Mouse (Mus musculus) left cerebral cortex, adult 11 months (tissue): ENCODE data around the gene Arhgap23.
A peak's percentile ranks its signal among the peaks of the same experiment; 100 is the strongest.

Experiments
- DNase-seq: peaks from one replicate; pipeline ENCODE4 v3.0.0; 2022; ENCODE audit warnings: low spot score

The Arhgap23 gene

DNA sequence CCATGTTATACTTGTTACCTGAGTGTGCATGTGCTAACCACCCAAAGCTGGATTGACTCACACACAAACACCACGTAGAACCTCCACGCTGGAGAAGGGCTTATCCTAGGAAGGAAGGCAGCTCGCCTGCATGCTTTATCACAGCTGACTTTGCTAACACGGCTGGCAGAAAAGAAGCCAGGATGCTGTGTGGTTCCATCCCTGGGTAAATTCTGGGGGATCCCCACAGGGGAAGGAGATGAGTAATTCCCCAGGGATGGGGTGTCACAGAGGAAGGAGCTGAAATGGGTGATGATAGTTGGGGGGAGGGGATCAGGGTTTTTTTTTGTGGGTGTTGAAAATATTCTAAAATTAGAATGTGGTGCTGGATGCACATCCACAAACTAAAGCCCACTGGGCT, 90.5 kb downstream of the Arhgap23 start:
- no peak for DNase-seq

DNA sequence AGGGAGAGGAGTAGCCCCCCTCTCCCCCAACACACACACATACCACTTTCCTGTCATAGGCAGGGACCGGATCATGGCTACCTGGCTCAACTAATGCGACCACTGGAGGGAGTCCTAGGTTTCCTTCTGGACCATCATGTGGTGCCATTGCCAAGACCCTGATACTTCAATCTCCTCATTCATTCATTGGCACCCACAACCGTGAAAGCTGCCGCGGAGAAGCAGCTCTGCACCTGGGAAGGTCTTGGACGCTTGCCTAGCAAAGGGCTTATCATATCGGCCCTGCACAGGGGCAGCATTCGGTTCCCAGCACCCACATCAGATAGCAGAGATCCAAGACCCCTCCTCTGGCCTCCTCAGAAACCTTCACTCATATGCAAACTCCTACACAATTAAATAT, 91.0 kb downstream of the Arhgap23 start:
- no peak for DNase-seq

DNA sequence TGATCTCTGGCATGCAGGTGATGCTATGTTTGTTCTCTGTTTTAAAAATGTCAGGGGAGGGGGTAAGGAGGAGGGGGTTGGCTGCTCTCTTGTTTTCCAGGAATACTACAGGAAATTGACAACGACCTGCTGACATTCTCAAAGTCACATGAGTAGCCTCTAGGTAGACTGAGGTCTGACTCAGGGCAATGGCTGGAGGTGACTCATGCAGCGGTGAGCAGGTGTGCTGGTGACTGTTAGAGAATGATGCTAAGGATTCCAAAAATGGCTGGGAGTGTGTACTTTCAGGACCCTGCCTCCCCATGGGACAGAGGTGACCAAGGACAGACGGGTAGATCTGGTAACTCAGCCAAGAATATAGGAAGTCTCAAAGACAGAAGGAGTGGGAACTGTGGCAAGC, 92.9 kb downstream of the Arhgap23 start:
- no peak for DNase-seq

DNA sequence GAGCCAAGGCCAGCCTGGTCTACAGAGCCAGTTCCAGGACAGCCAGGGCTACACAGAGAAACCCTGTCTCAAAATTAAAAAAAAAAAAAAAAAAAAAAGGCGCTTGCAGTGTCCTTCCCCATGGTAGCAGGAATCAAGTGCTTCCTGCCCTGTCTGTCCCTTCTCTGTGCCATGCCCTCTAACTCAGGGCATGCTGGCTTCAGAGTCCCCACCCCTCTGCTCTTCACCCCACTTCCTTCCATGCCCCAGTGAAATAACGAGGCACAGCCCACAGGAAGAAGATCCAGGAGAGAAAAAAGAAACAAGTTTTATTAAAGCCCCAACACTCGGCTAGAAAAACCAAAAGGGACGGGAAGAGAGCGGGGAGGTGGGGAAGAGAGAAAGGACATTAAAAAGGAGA, 93.7 kb downstream of the Arhgap23 start:
- DNase-seq: no peak

DNA sequence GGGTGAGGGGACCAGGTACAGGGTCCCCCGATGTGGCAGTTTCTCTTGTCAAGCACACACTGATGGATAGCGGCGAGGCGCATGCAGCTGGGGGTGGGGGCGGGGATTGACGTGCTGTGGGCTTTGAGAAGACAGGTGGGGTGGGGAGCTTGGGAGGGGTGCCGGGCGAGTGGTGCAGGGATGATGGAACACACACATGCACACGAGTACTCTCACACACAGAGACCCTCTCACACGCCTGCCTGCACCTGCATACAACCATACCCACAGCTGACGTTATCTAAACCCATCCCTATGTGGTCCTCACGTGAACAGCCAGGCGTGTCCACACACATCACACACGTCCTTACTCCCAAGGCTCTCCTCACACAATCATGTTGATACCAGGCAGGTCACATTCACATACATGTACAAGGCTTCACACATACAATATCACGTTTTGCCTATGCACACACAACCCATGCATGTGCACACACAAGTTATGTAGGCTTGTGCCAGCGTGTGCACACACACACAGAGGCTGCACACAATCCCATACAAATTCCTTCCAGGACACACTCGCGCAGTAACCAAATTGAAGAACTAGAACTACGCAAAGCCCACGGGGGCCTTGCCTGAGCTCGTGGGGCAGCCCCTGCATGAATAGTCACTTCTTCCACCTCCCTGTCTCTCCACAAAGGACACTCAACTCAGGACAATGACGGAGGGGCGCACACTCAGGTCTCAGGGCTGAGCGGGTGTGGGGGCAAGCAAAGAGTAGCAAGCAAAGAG, 94.6 kb downstream of the Arhgap23 start:
- DNase-seq: no peak

DNA sequence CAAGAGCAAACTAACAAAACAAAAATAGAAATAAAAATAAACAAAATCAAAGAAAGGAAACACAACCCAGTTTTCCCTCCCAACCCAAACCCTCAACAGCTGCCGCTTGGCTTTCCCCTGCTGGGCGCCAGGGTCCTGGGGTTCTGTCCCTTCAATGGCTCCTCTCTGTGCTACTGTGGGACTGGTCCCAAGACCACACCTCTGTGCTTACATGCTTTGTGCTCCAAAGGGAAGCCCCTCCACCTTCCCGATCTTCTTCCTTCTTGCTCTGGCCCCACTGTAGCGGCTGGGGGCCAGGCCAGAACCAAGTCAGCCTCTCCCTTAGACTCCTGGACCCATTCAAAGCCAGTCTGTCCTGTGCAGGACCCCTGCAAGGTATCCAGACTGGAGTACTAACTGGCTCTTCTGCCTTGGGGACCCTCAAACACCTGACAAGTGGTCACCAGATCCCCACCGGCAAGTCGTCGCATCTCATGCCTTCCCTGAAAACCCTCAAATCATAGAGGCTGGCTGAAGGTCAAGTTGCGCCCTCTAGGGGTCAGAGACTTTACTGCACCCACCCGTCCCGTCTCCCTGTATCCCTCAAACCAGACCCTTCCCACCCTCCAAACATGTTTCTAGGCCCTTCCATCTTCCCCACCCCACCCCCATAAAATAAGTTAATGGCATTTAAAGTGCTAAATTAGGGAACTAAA, 95.8 kb downstream of the Arhgap23 start:
- DNase-seq: no peak

DNA sequence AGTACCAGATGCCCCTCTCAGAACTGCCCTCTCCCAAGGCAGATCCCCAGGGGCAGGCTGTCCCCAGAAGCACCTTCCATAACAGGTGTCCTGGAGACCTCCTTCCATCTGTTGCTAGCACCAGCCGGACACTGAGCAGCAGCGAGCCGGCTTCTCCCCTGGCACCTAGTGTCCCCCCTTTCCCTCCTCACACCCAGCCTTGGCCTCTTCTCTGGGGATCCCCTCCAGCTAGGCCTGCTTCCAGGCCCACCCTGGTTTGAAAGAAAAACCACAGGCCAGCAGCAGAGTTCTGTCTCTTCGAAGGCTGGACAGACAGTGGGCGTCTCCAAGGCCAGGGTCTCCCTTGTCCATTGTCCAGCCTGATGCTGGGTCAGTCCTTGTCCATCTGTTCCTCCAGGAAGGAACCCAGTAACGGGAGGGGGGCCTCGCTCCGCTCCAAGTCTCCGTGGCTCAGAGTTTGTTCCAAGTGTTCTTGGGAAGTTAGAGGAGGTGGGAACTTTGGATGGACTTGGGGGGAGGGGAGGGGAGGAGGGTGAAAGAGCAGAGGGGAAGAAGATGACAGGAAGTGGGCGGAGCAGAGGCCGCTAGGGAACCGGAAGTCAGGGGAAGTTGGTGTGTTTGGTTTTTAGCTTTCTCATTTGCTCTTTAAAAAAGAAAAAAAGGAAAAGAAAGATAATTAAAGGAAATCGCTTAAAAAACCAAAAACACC, 96.5 kb downstream of the Arhgap23 start:
- DNase-seq: no peak

DNA sequence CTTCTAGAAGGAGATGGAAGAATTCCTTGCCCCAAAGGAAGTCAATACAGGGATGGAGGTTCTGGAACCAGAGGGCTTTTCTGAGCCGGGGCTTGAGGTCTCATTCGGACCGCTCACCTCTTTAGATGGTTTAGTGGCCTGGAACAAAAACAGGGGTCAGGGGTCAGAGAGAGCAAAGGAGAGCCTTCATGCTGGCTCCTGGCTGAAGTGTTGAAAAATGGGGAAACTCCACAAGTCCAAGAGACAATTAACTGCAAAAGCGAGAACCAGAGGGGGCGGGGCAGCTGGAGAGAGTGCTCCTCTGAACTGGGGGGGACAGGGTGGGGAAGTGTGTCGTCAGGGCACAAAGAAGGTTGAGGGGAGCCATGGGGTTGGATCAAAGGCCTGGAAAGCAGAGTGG, 97.2 kb downstream of the Arhgap23 start:
- no peak for DNase-seq

DNA sequence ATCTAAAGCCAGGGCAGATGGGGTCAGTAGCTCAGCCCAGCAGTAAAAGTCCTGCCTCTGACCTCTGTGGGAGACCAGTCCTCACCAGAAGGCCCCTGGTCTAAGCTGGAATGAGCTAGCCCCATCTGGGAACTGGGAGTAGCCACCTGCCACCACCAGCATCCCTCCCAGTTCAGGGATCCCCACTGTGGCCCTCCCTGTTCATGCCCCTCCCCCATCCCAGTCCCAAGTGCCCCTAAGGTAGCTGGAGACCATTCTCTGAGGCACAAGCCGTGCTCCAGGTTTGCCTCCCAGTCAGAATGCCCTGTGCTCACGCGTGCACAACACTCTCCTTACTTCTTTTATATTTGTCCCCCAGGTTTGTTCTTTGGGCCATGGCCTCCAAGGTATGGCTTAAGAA, 97.7 kb downstream of the Arhgap23 start:
- DNase-seq: no peak

DNA sequence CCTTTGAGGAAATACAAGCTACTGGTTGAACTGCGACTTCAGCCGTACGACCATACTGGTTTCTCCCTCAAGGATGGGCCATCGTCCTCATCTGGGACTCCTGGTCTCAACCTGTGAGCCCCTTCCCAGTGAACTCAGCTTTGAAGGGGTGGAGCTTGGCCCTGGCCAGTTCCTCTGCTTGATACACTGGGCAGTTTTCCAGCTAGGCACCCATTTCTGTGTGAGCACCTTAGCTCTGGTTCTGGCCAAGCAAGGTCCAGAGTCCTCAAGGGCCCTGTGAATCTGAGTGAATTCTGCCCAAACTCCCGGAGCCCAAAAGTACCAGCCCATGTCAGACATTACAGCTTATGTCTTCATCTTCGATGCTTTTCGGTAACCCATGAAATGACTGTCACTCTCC, 105.2 kb downstream of the Arhgap23 start:
- DNase-seq: no peak

DNA sequence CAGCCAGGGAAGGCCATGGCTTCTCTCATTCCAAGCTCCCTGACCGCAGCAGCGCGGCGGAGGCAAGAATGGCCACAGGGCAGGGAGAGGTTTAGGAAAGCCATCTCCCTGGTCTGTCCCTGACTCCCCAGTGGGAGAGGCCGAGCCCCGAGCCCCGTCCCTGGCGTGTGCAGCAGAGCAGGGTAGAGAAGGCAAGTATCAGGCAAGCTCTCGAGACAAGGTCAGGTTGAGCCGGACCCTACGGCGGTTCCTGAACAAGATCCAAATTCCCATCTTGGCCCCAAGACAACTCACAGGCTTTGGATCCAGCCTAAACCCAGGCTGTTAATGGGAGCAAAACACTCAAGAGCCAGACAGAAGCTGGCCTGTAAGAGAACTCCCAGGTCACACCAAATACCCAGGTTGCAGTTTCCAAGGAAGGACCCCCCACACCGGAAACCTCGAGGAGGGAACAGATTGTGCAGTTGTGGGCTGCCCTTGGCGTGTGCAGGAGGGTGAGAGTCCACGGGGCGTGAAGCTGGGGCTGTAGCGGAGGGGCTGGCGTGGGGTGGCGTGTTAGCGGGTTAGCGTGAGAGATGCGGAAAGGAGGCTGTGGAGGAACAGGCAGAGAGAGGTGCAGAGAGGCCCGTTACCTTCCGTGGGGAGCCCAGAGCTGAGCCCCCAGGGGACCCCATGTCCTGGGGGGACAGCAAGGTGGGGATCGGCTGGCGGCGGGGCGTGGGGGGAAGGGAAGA, 106.6 kb downstream of the Arhgap23 start:
- no peak for DNase-seq

DNA sequence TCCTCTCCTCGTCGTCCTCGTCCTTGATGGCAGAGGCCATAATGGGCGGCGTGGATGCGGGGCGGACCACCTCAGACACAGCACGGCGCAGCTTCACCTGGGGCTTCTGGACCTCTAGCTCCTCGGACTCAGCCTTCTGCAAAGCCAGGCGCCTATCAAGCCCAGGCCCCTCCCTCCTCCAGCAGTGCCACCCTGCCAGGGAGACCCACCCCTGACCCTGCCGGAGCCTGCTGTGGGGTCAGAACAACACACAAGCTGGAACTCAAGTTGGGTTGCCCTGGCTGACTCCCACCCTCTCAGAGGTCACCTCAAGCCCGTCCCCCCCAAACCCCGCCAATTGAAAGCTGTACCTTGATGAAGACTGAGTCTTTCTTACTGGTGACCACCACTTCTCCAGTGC, 107.8 kb downstream of the Arhgap23 start:
- no peak for DNase-seq

DNA sequence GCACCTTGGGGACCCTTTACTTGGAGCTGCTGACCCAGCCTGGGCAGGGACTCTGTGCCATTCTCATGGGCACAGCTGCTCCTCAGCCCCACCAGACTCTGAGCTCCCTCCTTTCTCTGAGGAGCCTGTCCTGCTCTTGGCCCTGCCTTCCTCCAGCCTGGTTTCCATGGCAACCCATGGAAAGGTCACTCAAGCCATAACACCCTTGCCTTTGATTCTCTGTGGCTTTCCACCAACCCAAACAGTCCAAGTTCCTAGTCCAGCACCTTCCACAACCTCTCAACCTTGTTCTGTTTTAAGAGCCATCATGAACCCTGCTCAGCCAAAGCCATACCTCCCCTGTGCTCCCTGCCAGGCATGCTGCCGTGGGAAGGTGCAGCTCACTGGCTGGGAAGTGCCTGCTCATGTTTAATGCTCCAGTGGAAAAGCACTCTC, 108.5 kb downstream of the Arhgap23 start:
- no peak for DNase-seq

DNA sequence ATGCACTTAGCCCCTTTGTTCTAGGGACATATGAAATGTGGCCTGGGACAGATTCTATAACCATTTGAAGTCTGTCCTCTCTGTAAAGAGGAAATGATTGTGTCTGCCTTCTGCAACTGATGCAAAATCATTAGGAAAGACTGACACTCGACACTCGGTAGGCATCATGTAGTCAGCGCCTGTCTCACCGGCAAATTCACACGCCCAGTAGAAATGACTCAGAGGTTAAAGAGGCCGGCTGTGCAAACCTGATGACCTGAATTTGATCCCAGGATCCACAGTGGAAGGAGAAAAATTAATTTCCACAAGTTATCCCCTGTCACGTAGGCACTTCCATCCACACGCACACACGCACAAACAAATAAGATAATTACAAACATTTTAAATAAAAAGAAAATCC, 109.0 kb downstream of the Arhgap23 start:
- DNase-seq: no peak

DNA sequence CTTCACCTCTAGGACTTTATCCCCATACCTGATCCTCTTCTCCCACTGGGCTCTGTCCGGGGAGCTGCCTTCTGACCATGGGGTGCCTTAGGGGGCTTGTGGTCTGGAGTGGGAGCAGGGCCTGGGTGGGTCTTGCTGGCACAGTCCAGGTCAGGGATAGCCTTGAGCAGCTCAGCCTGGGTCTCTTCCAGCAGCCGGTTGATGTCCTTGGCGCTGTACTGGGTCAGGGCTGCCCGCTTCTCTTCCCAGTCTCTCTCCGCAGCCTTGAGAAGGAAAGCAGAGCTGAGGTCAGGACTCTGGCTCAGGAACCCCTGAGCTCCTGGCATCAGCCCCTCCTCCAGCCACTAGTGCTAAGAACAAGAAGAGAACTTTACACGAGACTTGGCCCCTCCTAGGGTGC, 110.0 kb downstream of the Arhgap23 start:
- no peak for DNase-seq

DNA sequence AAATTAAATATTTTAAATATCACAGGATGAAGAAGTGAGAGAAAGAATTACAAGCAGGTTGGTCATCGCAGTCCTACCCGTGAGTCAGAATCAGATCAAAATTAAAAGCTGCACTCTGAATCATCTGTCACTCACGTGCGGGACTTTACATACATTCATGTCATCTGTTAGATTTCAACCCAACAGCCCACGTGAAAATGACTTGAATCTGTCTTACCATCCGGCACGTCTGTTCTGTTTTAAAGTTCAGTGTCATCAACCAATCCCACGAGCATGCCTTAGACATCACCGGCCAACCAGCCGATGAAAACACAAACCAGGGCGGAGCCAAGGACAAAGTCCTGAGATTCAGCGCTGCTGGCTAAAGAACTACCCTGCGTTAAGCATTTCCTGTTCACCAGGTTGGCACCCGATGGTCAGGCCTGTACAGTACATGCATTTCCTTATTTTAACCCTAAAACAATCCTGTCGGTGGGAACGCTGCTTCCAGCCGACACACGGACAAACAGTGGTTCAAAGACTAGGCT, 113.0 kb downstream of the Arhgap23 start:
- DNase-seq: no peak

DNA sequence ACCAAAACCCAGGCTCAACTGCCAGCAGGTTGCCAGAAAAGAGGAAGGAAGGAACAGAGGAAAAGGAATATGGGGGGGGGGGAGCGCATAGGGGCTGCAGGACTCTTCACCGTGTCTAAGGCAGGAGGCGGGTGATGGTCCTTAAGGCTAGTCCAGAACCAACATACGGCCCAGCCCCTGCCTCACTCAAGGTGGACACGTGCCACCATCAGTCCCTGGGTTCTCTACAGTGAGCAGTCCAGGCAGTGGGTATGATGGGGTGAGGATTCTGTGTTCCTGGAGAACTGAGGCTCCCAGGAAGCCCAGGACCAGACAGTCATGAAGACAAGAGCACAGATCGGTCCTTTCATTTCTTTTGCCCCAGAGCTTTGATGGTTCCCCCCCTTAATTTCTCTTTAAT, 114.7 kb downstream of the Arhgap23 start:
- DNase-seq: no peak

DNA sequence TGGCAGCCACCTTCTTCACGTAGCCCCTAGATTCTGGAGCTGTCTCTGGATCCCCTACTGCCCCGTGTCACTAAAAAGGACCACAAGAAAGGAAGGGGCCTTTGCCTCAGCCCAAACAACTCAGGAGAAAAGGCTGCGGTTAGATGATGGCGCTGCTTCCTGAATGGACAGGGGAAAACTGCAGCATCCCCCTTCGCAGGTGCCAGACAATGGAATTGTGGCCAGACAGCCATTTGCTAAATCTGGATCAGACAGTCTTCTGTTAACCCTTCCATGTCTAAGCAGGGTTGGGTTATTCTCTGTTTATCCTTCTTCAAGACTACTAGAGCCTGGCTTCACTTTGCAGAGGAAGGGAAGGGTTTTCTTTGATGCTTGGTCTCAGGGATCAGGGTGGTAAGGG, 115.6 kb downstream of the Arhgap23 start:
- no peak for DNase-seq

DNA sequence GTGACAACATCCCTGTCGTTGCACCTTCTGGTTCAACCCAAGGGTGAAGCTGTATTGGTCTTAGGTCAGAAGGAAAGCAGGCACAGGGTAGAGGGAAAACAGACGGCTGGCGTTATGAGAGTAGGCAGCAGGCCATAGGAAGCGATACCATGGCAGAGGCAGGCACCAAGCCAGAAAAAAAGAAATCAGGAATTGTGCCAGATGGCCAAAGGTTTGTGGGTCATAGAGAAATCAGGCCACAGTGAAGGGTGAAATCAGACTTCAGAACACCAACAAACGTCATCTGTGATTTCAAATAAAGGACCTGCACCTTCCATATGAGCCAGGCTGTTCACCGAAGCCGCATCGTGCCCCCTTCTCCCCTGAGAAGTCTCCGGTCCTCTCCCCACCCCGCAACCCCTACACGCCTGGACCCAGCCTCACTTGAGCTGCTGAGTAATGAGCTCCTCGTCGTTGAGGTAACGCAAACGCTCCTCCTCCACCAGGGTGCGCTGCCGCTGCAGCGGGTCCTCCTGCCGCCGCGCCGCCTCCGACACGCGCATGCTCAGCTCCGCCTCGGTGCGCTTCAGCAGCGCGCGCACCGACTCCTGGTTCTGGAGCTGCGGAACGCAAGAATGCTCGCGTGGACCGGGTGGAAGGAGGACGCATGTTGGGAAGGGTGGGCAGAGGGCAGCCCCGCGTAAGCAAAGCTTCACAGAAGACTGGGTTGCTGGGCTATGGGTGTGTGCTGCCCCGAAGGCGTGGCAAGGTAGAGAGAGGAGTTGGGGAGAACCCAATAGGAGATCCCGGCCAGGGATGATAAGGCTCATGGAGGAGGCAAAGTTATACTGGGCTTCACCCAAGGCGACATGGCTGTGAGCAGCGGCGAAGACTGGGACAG, 116.3 kb downstream of the Arhgap23 start:
- DNase-seq: peak; percentile 77

DNA sequence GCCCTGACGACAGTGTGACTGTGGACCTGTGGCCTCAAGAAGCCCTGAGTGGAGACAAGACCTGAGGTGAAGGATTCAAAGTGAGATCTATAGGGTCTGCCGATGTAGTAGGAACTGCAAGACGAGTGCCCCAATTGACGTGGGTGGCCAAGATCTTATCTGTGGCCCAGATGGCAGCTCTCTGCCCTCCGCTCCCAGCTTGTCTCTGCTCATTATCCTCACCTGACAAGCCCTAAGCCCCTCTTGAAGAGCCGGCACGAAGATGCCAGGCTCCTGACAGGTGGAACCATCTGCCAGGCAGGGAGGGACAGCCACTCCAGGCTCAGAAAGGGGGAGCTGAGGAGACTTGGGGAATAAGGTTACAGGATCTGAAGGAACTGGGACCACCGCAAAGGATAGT, 117.0 kb downstream of the Arhgap23 start:
- DNase-seq: no peak

DNA sequence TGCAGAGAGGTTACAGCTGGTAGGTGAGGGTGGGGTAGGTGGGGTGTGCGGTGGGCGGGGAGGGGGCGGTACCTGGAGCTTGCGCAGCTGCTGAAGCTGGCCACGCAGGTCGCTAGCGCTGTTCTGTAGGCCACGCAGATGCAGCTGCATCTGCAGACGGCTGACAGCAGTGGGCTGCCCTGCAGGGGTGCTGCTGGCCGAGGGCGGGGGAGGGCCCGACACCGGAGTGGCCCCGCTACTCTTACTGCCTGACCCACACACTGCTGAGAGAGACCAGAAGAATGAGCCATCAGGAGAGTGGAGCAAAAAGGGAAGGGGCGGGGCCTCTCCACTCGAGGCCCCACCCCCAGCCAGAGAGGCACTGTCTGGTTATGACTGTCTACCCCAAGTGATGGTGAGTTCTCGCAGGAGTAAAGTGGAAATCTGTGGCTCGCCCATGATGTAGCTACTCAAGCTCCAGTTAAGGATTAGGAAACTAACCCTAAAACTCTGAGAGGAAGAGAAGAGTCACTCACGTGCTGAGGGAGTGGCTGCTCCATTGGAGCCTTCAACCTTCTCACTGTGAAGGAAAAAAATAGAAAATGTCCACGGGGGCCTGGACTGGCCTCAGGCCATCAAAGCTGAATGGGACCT, 117.7 kb downstream of the Arhgap23 start:
- DNase-seq: no peak
